Mouse (Mus musculus) retina, adult 2 months (tissue): ENCODE data around the gene Rrp12.
A peak's percentile ranks its signal among the peaks of the same experiment; 100 is the strongest.
"Not testable (repeated sequence)": the region's sequence is repeated elsewhere in the genome, so short reads cannot be mapped to it uniquely, and the experiment has no call there.

Experiments used
- DNase-seq: peaks from one replicate; pipeline ENCODE4 v3.0.0-alpha.2; 2012; ENCODE audit warnings: low read depth, low spot score

Gene Rrp12

DNA sequence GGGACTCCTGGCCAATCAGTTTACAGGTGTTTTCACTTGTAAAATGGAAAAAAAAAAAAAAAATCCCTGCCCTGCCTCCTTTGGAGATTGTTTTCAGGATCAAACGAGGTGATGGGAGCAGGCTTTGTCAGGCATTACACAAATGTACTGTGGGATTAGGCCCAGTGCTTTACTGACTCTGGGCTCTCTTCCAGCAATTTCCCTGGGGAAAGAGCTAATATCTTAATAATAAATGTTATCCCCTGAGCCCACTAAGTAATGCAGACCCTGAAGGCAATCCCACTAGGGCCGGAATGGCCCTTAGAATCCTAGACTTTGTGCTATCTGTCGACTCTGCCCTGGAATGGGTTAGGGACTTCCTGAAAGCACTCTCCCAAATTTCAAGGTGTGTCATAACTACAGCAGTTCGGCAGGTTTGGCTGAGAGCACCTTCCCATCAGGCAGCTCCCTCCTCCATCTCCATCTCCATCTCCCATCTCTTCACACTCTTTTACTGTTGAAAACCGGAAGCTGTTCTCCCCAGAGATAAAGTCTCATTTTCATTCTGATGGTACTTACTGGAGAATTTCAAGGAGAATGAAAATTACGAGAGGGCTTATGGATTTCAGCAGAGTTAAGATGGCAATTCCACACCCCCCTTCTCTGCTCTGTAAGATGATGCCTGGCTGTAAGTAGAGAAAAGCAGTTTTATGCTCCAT is 45.8 kb downstream of the Rrp12 start:
- DNase-seq, result no peak

GRCm38 (mm10) chr19:41847992-41848851 is 47.8 kb downstream of the Rrp12 start, which contains the start of gene Frat2:
TSS of gene Frat2 (minus strand) at chr19:41848132.
- DNase-seq, result peak; percentile 75

GRCm38 (mm10) chr19:41847614-41847991 is 48.4 kb downstream of the Rrp12 start:
- DNase-seq, result not testable (repeated sequence)

GRCm38 (mm10) chr19:41847091-41847581 is 48.8 kb downstream of the Rrp12 start:
- DNase-seq, result no peak

GRCm38 (mm10) chr19:41846366-41847090 is 49.4 kb downstream of the Rrp12 start:
- DNase-seq, result no peak

GRCm38 (mm10) chr19:41844345-41844744 is 51.6 kb downstream of the Rrp12 start:
- DNase-seq, result no peak

DNA sequence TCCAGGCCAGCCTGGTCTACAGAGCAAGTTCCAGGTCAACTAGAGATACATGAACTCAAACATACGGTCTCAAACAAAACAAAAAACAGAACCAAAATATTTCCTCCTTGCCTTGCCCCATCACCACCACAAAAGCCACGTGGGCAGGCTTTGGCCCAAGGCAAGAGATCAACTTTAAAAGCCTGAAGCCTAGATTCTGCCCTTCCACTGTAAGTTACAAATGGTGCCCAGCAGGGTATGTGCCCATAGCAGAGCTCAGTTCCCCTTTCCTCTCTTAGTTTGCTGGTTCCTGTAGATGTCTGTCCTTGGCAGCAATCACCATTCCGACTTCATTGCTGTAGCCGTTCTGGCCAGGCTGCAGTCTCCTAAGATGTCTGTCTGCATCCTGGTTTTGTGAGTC is 53.3 kb downstream of the Rrp12 start:
- DNase-seq, result no peak

GRCm38 (mm10) chr19:41842196-41842595 is 53.8 kb downstream of the Rrp12 start:
- no peak for DNase-seq

- no peak for DNase-seq
These were observed 54.7 kb downstream of the Rrp12 start for GRCm38 (mm10) chr19:41841105-41841750.

DNA sequence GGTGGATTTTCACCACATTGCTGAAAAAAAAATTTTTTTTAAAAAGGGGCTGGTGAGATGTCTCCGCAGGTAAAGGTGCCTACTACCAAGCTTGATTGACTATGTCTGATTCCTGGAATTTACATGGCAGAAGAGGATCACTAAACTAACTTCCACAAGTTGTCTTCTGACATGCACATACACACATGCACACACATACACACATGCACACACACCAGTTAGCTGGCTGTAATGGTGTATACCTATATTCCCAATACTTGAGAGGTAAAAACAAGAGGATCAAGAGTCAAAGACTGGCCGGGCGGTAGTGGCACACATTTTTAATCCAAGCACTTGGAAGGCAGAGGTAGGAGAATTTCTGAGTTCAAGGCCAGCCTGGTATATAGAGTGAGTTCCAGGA is 56.3 kb downstream of the Rrp12 start:
- DNase-seq, result no peak

- no peak for DNase-seq
These were observed 57.2 kb downstream of the Rrp12 start for GRCm38 (mm10) chr19:41838808-41839207.

GRCm38 (mm10) chr19:41837917-41838261 is 58.1 kb downstream of the Rrp12 start:
- no peak for DNase-seq

GRCm38 (mm10) chr19:41837194-41837916 is 58.6 kb downstream of the Rrp12 start:
- DNase-seq, result no peak

DNA sequence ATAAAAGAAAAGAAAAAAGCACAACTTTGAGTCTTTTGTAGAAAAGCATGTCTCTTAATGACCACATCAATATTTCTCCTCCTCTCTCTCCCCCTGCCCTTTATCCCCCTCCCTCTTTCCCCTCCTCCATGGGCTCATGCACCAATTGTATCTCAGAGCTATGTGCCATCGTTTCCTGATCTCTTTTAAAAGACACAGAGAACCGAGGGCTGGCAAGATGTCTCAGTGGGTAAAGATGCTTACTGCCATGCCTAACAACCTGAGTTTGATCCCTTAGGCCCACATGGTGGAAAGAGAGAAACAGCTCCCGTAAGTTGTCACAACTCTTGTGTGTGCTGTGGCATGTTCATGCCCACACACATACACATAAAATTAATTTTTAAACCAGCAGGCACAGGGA is 59.3 kb downstream of the Rrp12 start:
- DNase-seq, result no peak

DNA sequence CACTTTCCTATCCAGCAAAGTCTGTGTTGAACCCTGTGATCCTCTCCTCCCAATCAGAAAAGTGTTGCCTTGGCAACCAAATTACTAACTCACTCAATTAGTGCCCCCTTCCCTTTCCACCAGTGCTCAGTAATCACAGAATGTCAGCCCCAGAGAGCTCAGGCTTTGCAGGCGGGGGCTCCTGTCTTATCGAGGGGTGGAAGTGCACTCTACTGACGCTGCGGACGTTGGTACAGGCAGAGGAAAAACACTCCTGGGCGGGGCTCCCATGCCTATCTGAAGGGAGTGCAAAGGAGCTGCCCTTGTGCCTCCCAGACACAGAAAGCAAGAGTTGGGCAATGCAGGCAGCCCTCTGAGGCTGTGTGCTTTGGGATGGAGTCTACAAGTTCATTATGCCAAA is 60.2 kb downstream of the Rrp12 start:
- DNase-seq, result no peak

GRCm38 (mm10) chr19:41835407-41835806 is 60.6 kb downstream of the Rrp12 start:
- DNase-seq, result no peak

DNA sequence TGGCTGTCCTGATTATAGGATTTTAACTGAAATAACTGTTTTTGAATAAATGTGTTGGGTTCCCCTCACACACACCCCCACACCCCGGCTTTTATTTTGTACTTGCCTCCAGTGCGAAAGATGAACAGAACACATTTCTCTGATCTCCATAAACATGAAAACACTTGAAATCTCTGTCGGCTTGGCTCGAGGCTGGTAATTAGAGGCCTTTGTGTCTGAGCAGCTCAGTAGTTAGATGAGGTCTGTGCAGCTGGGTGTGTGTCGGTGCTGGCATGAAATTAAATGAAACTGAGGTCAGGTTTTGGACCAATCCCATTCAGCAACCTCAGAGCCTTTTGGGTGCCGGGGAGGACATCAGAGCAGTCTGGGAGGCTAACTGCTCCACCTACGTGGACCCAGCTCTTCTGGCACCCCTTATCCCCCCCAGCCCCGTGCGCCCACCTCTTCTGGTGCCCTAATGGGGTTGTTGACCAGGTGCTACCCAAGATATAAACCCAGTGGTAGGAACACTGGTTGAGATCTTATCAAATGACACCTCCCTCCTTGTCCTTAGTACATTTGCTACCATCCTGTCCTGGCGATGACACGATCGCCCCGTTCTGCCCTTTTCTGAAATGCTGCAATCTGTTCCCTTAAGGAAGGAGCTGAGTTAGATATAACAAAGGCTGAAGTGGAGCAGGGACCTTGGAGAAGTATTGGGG is 63.3 kb downstream of the Rrp12 start:
- no peak for DNase-seq

DNA sequence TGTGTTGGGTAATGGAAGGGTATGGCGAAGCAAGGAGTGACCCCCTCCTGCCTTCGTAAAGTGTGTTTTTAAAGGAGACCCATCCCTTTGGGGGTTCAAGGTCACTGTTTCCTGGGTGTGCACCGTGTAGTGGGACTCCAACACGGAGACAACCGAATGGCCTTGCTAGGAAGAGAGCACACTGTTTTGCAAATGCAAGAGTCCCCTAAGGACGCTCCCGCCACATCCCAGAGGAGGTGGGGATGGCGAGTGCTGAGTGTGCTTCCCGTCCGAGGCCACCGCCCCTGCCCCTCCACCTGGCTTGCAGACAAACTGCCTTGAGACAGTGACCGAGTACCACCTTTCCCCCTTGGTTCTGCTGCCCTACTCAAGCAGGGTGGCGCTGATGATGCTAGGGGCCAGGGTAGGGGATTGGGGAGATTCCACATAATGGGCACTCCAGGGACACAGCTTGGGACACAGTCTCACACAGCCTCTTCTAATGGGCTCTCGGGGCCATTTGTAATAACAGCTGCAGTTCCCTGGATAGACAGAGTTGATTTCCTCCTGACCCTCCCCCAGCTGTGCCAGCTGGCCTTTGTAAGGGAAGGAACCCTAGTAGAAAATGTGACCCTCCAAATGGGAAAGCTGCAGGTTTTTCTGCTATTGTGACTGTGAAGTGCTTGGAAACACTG is 64.1 kb downstream of the Rrp12 start:
- no peak for DNase-seq

DNA sequence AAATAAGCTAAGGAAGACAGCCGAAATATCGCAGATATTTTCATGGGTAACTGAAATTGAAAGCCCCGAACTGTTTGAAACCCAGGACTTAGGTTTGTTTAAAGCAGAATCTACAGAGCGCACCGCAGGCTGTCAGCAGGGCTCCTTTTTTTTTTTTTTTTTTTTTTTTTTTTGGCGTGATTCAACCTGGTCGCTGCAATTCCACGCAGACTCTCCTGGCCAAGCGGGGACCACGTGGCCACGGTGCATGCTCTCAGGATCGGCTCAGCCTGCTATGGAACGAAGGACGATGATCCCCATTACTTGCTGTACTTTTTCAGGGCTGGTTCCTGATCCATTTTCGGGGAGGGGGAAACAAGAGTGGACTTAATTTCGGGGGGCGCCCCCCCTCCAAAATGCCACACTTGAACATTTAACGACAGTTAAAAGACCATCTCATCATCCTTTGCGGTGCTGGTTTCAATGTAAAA is 64.8 kb downstream of the Rrp12 start:
- no peak for DNase-seq
